15 mouse cellular contexts compared by ENCODE assay signal in the genomic region with DNA sequence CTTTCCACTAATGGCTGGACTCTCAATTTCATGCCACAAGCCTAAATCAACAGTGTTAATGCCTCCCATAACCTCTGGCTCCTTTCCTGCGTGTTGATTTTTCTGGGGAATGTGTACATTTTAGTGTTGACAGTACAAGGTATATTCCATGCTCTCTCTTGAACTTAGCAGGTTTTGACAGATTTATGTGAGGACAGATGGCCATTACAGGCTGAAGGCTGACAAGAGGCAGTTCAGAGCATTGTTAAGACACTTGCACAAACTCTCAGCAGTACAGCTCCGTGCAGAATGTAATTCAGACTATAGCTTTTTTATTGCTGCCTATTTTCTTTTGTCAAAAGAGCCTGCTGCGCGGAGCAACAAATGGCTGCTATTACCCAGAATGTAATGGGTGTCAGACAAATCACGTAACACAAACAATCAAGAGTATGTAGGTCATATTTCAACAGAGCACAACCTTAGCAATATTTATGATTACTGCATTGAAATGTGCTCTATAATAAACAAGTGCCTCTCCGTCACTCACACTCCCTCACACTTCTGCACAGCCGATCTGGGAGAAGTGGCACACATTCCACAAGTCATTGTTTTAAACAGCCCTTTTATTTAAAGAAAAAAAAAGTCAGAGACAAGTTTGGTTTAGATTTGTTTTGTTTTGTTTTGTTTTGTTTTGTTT.
DNase-seq lines count a peak whose midpoint lies in the region; ATAC-seq and TF ChIP-seq lines count a peak whose summit lies in the region.
"Had no signal": no experiment of that assay in that cellular context is flagged by ENCODE, and none has a peak within 500 bp of the region (broad histone marks: within the 10 kb centered on the region; RNA-seq: fewer than 3 reads in every experiment).

No protein-coding gene starts in this region.

- H3K9ac ChIP-seq in heart, embryonic 12.5 days, result no peak overlapping the region
- no peak overlapping the region for H3K9ac ChIP-seq in liver, embryonic 15.5 days
- no peak overlapping the region for H3K9ac ChIP-seq in limb, embryonic 14.5 days (ENCODE audit: low read depth, low read length, severe bottlenecking)

- H3K27ac ChIP-seq in heart, embryonic 12.5 days (ENCODE audit: poor library complexity, severe bottlenecking), result peak overlapping the region; percentile 22
- no peak overlapping the region for H3K27ac ChIP-seq in liver, embryonic 15.5 days (replicated peaks)
- no peak overlapping the region for H3K27ac ChIP-seq in limb, embryonic 14.5 days (replicated peaks; ENCODE audit: low read depth, low read length)

- peaks cover 18% of the 10 kb centered on the region for H3K36me3 ChIP-seq in heart, embryonic 12.5 days
- H3K36me3 ChIP-seq in liver, embryonic 15.5 days (replicated peaks), result no peaks in the 10 kb centered on the region; the same call in 1 of the 2 replicates
- no peaks in the 10 kb centered on the region for H3K36me3 ChIP-seq in limb, embryonic 14.5 days (ENCODE audit: control insufficient read depth, insufficient read depth, low read length)

- H3K4me3 ChIP-seq in heart, embryonic 12.5 days, result no peak overlapping the region
- H3K4me3 ChIP-seq in liver, embryonic 15.5 days (replicated peaks), result no peak overlapping the region
- no peak overlapping the region for H3K4me3 ChIP-seq in limb, embryonic 14.5 days (replicated peaks; ENCODE audit: low read length)
- H3K4me3 ChIP-seq: erythroblast, embryonic 14.5 days had no signal

- 39% methylated on average over 7 of the region's 7 CpGs for WGBS in heart, embryonic 12.5 days
- 55% methylated on average over 7 of the region's 7 CpGs for WGBS in liver, embryonic 15.5 days (ENCODE audit: insufficient replicate concordance)
- WGBS in limb, embryonic 14.5 days, result 12% methylated on average over 7 of the region's 7 CpGs

- H3K27me3 ChIP-seq in heart, embryonic 12.5 days (replicated peaks), result no peaks in the 10 kb centered on the region
- no peaks in the 10 kb centered on the region for H3K27me3 ChIP-seq in liver, embryonic 15.5 days
- no peaks in the 10 kb centered on the region for H3K27me3 ChIP-seq in limb, embryonic 14.5 days (ENCODE audit: control insufficient read depth, insufficient read depth, low read length)
- H3K27me3 ChIP-seq: Patski had no signal

- H3K4me2 ChIP-seq in heart, embryonic 12.5 days, result no peak overlapping the region
- no peak overlapping the region for H3K4me2 ChIP-seq in liver, embryonic 15.5 days
- no peak overlapping the region; the same call in 1 of the 2 replicates for H3K4me2 ChIP-seq in limb, embryonic 14.5 days (replicated peaks; ENCODE audit: low read depth, low read length, severe bottlenecking)

- no peak for ATAC-seq in heart, embryonic 12.5 days (ENCODE audit: insufficient number of reproducible peaks, low FRiP score)
- peak; percentile 25; the same call in 1 of the 2 replicates for ATAC-seq in liver, embryonic 15.5 days (ENCODE audit: insufficient read depth)
- peak; percentile 72 for ATAC-seq in limb, embryonic 14.5 days (ENCODE audit: low FRiP score, low read depth)
- ATAC-seq in activated CD4-positive, CD25-positive, alpha-beta regulatory T cell, adult 4 months, result no peak
- ATAC-seq: Patski had no signal

- no peak for DNase-seq in heart, postnatal 4 days
- no peak for DNase-seq in liver
- peak; percentile 63 for DNase-seq in embryo, embryonic 11.5 days (ENCODE audit: low read depth, low spot score)
- no peak for DNase-seq in limb, embryonic 14.5 days (ENCODE audit: low spot score)
- no peak for DNase-seq in right cerebral cortex, postnatal 14 days
- DNase-seq: adrenal gland, postnatal 25 days; cerebellum, adult 18-20 months; heart, postnatal 10 days; lung, postnatal 14 days; thymus, adult 18-20 months had no signal

- peaks cover 29% of the 10 kb centered on the region for H3K4me1 ChIP-seq in heart, embryonic 12.5 days (replicated peaks)
- H3K4me1 ChIP-seq in liver, embryonic 15.5 days (replicated peaks), result no peaks in the 10 kb centered on the region
- peaks cover 6% of the 10 kb centered on the region for H3K4me1 ChIP-seq in limb, embryonic 14.5 days (ENCODE audit: control insufficient read depth, insufficient read depth, low read length)

- no peaks in the 10 kb centered on the region for H3K9me3 ChIP-seq in heart, embryonic 12.5 days (replicated peaks)
- H3K9me3 ChIP-seq in liver, embryonic 15.5 days (replicated peaks), result no peaks in the 10 kb centered on the region
- H3K9me3 ChIP-seq in limb, embryonic 14.5 days (ENCODE audit: control insufficient read depth, low read length), result no peaks in the 10 kb centered on the region

- TF ChIP-seq POLR2A in limb, embryonic 14.5 days (IDR thresholded peaks at IDR 0.05; ENCODE audit: borderline replicate concordance, extremely low read depth, insufficient read depth, insufficient read length), result no peak

Comparison
In these comparisons a context has a peak if more than half of its experiments do, and no peak if none do; other contexts are left out.
1. ATAC-seq: peak in liver, embryonic 15.5 days (single experiment) and limb, embryonic 14.5 days (single experiment); none in heart, embryonic 12.5 days (single experiment) and activated CD4-positive, CD25-positive, alpha-beta regulatory T cell, adult 4 months (single experiment).